Mouse (Mus musculus) lung, postnatal 14 days (tissue): ENCODE measurements around the gene Nrbp1.

Source experiments
- DNase-seq: peaks from one replicate; pipeline ENCODE4 v3.0.0; 2021

Gene Nrbp1

GRCm38 (mm10) chr5:31240637-31241521, at the start of gene Nrbp1, which contains the start of gene Gm9970:
Gene Nrbp1, plus strand, starts transcription at chr5:31240864.
Gene Gm9970, minus strand, starts transcription at chr5:31241232.
- peak; percentile 95 for DNase-seq

GRCm38 (mm10) chr5:31192045-31192938, 48.4 kb upstream of the Nrbp1 start:
- no peak for DNase-seq

DNA sequence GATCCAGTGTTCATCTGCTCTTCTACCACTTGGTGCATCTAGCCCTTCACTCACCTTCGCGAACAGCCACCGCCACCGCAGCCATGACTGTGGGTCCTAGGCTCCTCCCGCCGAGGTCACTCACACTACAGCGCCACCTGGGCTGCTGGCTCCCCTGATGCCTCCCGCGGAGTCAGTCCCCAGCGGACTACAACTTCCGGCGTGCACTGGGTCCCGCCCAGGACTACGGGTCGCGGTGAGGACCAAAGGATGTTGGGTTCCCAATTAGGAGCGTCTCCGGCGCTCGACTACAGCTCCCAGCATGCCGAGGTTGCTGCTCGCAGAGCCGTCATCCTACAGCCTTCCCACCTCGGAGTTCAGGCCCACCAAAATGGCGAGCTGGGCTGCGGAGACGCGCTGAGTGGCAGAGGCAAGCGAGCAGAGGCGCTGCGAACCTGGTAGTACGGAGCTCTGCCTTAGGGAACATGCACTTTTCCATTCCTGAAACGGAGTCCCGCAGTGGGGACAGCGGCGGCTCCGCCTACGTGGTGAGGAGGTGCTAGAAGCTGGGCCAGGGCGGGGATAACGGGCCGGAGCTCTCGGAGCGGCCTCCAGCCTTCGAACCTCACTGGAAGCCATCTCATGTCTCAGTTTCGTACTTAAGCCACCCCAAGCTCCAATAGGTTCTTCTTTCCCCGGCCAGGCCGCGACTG, 47.6 kb upstream of the Nrbp1 start, which contains the start of the genes Snx17 and Eif2b4:
Gene Snx17 (plus strand): TSS at position 289 of the 692 bp plus-strand sequence.
Gene Eif2b4 (minus strand): TSS at position 492 of the 692 bp plus-strand sequence.
- peak; percentile 99 for DNase-seq

- DNase-seq = peak; percentile 27
Measured at GRCm38 (mm10) chr5:31193631-31194281, 46.9 kb upstream of the Nrbp1 start.

DNA sequence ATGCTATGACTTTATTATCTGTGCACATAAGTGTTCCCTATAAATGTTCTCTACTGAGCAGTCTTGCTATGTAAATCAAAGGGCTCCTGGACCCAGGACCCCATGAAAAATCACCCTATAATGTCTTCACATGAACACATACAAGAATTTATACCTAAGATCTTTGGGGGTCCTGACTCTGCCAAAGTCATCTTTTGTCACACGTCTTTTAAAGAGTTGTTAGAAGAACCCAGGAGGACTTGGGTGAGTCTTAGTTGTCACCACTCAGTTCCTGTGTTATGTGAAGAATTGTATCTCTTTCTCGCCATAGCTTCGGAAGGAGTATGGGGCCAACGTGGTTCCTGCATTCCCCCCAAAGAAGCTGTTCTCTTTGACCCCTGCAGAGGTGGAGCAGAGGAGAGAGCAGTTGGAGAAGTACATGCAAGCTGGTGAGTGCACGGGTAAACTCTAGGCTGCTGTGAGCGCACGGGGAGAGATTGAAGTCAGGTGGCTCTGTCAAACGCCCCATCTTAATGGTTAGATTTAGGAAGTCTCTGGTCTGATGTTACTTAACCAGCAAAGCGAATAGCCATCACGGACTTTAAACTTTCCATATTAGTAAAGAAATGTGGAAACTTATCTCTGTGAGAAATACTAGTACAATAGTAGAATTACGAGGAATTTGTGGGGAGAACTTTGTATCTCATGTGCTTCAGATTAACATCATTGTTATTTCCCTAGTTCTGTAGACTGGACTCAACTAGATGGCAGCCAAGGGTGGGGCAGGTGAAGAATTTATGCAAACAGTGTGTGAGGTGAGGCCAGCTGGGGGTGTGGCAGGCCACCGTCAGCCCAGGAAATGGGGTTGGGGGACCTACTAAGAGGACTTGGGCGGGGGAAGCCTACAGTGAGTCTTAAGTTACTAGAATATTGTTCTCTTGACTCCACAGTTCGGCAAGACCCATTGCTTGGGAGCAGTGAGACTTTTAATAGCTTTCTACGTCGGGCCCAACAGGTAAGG, 45.9 kb upstream of the Nrbp1 start:
- DNase-seq = no peak

DNA sequence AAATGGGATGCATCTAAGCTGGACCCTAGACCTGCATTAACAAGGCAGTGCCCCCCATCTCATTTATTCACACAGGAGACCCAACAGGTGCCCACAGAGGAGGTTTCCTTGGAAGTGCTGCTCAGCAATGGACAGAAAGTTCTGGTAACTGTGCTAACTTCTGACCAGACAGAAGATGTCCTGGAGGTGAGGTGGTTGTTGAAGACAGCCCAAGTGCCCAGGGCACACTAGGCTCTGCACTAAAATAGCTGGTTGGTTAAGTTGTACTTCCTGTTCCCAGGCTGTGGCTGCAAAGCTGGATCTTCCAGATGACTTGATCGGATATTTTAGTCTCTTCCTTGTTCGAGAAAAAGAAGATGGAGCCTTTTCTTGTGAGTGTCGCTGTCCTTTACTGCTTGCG, 45.0 kb upstream of the Nrbp1 start:
- DNase-seq = no peak

- no peak for DNase-seq
Measured at GRCm38 (mm10) chr5:31196207-31196606, 44.5 kb upstream of the Nrbp1 start.

DNA sequence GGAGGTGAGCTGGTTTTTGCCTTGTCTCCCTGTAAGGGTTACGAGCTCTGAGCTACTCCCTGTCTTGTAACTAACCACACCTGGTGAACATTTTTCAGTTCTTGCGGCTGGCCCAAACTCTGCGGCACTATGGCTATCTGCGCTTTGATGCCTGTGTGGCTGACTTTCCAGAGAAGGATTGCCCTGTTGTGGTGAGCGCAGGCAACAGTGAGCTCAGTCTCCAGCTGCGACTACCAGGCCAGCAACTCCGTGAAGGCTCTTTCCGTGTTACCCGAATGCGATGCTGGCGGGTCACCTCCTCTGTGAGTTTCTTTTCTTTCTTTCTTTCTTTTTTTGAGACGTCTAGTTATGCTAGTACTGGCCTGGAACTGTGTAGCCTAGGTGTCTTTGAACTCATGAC, 43.6 kb upstream of the Nrbp1 start:
- DNase-seq = no peak

- no peak for DNase-seq
Measured at GRCm38 (mm10) chr5:31198170-31198569, 42.5 kb upstream of the Nrbp1 start.

GRCm38 (mm10) chr5:31198616-31199320, 41.9 kb upstream of the Nrbp1 start:
- DNase-seq = no peak

GRCm38 (mm10) chr5:31199321-31199892, 41.3 kb upstream of the Nrbp1 start:
- no peak for DNase-seq

GRCm38 (mm10) chr5:31199893-31200292, 40.8 kb upstream of the Nrbp1 start:
- no peak for DNase-seq

- DNase-seq = no peak
Measured at GRCm38 (mm10) chr5:31200327-31200768, 40.3 kb upstream of the Nrbp1 start.

- no peak for DNase-seq
Measured at GRCm38 (mm10) chr5:31201042-31201741, 39.5 kb upstream of the Nrbp1 start.

- DNase-seq = peak; percentile 94
Measured at GRCm38 (mm10) chr5:31201742-31202590, 38.7 kb upstream of the Nrbp1 start, which contains the start of gene Zfp513. Gene Zfp513, minus strand, starts transcription at chr5:31202303.

DNA sequence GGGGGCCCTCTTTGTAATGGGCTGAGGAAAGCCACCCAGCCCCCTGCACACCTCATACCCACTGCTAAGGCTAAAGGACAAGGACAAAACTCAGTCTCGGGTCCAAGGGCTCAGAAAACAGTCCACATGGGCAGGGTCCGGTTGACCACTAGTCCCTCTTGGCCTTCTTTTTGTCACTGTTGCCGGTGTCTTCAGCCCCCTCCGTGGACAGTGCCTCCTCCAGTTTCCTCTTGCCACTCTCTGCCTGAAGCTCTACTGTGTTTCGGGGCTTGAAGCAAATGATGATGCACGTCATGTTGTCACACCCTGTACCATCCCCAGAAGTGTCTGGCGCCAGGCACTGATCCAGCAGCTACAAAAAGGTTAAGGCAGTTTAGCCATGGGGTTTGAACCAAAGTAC, 37.7 kb upstream of the Nrbp1 start:
- no peak for DNase-seq

- DNase-seq = no peak
Measured at GRCm38 (mm10) chr5:31203866-31204265, 36.8 kb upstream of the Nrbp1 start.

DNA sequence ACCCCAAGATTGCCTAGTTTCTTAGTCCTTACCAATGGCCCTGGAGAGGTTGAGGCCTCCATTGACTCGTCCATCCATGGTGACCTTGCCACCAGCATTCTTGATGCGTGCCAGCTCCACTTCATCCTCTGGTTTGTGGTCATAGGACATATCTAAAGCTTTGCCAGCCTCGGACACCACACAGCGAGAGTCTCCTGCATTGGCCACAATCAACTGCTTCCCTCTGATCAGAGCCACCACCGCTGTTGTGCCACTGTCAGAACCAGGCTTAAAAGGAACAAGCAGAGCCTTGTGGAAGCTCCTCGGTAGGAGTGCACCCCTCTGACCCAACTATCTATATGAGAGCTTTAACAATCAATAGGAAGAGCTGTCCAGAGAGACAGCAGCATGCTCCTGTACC, 36.2 kb upstream of the Nrbp1 start:
- DNase-seq = no peak
